Mouse (Mus musculus) cortical plate, adult 2 months (tissue): ENCODE measurements at regions not wholly inside any gene's neighbourhood (a gene's known extent, or its start where the extent isn't known, plus 50 kb on each side); places are given as distances from the start of the nearest gene placed in this dataset.

Experiments used
- H3K27ac ChIP-seq: fragments of 200-500 bp; 2 replicates; pipeline ENCODE4 v1.5.1; 2012; ENCODE audit warnings: low read length, control low read depth, inconsistent platforms; ENCODE audit not compliant: insufficient read depth
- H3K4me1 ChIP-seq: fragments of 200-500 bp; 2 replicates; pipeline ENCODE4 v1.6.1; 2011; ENCODE audit warnings: low read length; ENCODE audit not compliant: control insufficient read depth, insufficient read depth
- H3K4me3 ChIP-seq: fragments of 200-500 bp; 2 replicates; pipeline ENCODE4 v1.5.1; 2011; ENCODE audit warnings: mild to moderate bottlenecking, low read length, control low read depth; ENCODE audit not compliant: insufficient read depth
- CTCF ChIP-seq: fragments of 200-500 bp; IDR thresholded peaks from 2 replicates; pipeline ENCODE4 v1.5.1; 2011; ENCODE audit warnings: mild to moderate bottlenecking, control low read depth, low read length; ENCODE audit not compliant: insufficient read depth; ENCODE audit errors: extremely low read depth
- POLR2A ChIP-seq: fragments of 200-500 bp; IDR thresholded peaks from 2 replicates; pipeline ENCODE4 v1.6.1; 2011; ENCODE audit warnings: mild to moderate bottlenecking, low read length, control low read depth; ENCODE audit not compliant: insufficient read depth; ENCODE audit errors: extremely low read depth

GRCm38 (mm10) chr17:94243821-94244220, 506.0 kb downstream of the Mettl4 start:
- H3K4me3 ChIP-seq: no peak overlapping the region
- TF ChIP-seq POLR2A: no peak
- TF ChIP-seq CTCF: no peak

GRCm38 (mm10) chr17:94226136-94226535, 523.7 kb downstream of the Mettl4 start:
- no peak for TF ChIP-seq POLR2A
- no peak for TF ChIP-seq CTCF
- Histone ChIP-seq H3K4me1 (0 out of 2 replicates have a peak, but pooled peaks cover 1% of the 10 kb centered on the region), H3K4me3 (no peak overlapping the region), H3K27ac (no peak overlapping the region)

More at GRCm38 (mm10) chr17:94243821-94244220, 506.0 kb downstream of the Mettl4 start:
- Histone ChIP-seq H3K27ac (no peak overlapping the region), H3K4me1 (no peaks in the 10 kb centered on the region)
